Mouse (Mus musculus) C2C12 (cell line): Measurements from ENCODE around the gene 1700001K19Rik.

Source experiments
- CEBPB ChIP-seq: IDR thresholded peaks from one replicate; pipeline ENCODE4 v1.6.1; 2011; ENCODE audit warnings: low read depth, mild to moderate bottlenecking, control low read depth, moderate library complexity
- CTCF ChIP-seq: IDR thresholded peaks from one replicate; pipeline ENCODE4 v1.5.1; 2011; ENCODE audit not compliant: control insufficient read depth, insufficient read depth, insufficient read length
- MAX ChIP-seq: IDR thresholded peaks from one replicate; pipeline ENCODE4 v1.6.1; 2011; ENCODE audit warnings: mild to moderate bottlenecking, control low read depth
- MYOD1 ChIP-seq: IDR thresholded peaks from one replicate; pipeline ENCODE4 v1.6.1; 2011; ENCODE audit warnings: low read depth; ENCODE audit not compliant: control insufficient read depth, insufficient read length
- MYOG ChIP-seq: IDR thresholded peaks from one replicate; pipeline ENCODE4 v1.6.1; 2011; ENCODE audit not compliant: control insufficient read depth, insufficient read length; ENCODE audit errors: extremely low read depth
- USF1 ChIP-seq: IDR thresholded peaks from one replicate; pipeline ENCODE4 v1.6.1; 2011; ENCODE audit warnings: low read depth, mild to moderate bottlenecking, control low read depth, moderate library complexity

DNA sequence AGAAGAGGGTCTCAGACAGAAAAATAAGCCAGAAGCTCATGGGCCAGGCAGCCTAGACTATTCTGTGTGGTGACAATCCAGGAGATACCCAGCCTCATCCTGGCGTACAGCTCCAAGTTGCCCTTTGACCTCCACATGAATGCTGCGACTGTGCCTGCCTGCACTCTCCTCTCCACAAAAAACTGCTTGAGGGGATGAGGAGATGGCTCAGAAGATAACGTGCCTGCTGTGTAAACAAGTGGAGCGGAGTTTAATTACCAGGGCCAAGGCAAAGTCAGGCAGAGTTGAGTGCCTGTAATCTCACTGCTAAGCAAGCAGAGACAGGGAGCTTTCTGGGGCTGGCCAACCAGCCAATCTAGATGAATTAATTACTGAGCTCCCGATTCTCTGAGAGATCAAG, 33.6 kb upstream of the 1700001K19Rik start:
- TF ChIP-seq CTCF, result no peak
- no peak for TF ChIP-seq MAX
- TF ChIP-seq MYOG, result no peak
- TF ChIP-seq CEBPB, result no peak
- TF ChIP-seq USF1, result no peak
- no peak for TF ChIP-seq MYOD1
